Mouse (Mus musculus): ENCODE data around the gene Gfap.

- TF ChIP-seq CTCF (IDR thresholded peaks at IDR 0.05; ENCODE audit: low read depth): peak; percentile 69
- TF ChIP-seq EP300 (IDR thresholded peaks at IDR 0.05; ENCODE audit: low read depth): no peak
Observed at GRCm38 (mm10) chr11:102864272-102864671, 36.4 kb downstream of the Gfap start.

Data from heart, postnatal 0 days (tissue).